Mouse (Mus musculus) mesoderm, embryonic 11.5 days (tissue): ENCODE results near the gene Atf6b.

Source experiments
- DNase-seq: peaks from one replicate; pipeline ENCODE4 v3.0.0-alpha.2; 2012; ENCODE audit warnings: low read depth, low spot score

Atf6b gene

GRCm38 (mm10) chr17:34648141-34648890 is 1.4 kb downstream of the Atf6b start:
- DNase-seq: no peak

DNA sequence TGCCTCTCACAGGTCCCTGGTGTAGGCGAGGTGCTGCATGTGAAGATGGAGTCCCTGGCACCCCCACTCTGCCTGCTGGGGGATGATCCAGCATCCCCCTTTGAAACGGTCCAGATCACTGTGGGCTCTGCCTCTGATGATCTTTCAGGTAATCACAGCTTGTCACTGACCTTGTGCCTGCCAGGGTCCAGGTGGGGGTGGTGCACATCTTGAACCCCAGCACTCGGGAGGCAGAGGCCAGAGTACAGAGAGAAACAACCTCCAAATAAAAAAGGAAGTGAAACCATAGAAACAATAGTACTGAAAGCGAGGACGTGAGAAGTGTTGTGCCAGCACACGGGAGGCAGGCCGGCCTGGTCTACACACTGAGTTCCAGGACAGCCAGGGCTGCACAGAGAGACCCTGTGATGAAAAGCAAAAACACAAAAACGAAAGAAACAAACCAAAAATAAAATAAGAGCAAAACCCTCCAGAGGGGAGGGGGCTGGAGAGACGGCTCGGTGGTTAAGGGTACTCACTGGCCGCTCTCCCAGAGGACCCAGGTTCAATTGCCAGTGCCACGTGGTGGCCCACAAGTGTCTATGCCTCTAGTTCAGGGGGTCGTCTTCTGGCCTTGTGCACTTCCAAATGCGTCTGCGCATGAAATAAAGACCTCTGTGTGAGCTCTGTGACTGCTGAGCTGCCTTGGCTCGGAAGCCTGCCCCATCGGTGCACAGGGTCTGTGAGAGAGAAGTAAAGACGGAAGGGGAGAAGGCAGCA is 2.3 kb downstream of the Atf6b start:
- DNase-seq: no peak

- DNase-seq: no peak
Measured at GRCm38 (mm10) chr17:34650781-34651180, 3.8 kb downstream of the Atf6b start.

DNA sequence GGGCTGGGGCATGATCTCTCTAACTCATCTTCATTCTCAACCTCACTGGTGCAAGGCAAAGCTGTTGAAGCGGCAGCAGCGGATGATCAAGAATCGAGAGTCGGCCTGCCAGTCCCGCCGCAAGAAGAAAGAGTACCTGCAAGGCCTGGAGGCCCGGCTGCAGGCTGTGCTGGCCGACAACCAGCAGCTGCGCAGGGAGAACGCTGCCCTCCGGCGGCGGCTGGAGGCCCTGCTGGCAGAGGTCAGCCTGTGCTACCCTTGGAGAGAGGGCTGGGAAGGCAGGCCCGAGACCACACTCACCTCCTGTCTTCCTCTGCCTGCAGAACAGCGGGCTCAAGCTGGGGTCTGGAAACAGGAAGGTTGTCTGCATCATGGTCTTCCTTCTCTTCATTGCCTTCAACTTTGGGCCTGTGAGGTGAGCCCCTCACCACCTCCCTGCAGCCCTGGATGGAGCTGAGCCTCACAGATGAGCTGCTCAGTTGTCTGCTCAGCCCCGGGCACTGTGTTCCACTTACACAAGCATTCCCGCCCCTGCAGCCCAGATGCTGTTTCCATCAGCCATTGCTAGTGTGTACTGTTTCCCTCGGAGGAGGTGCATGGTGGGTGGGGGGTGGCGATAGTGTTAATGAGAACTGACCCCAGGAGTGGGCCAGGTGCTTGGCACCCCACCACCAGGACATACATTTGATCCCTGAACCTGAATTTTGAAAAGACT is 4.7 kb downstream of the Atf6b start:
- DNase-seq: no peak

DNA sequence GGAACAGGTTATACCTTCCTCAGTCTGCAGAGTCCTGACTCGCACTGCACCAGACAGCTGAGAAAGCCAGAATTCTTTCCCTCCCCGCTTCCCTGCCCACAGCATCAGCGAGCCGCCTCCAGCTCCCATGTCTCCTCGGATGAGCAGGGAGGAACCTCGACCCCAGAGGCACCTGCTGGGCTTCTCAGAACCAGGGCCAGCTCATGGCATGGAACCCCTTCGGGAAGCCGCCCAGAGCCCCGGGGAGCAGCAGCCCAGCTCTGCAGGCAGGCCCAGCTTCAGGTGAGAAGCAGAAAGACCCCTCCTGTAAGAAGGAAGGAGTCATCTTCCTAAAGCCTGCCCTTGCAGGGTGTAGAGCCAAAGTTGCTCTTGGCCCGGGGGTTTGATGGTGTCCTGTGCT is 5.6 kb downstream of the Atf6b start:
- no peak for DNase-seq

DNA sequence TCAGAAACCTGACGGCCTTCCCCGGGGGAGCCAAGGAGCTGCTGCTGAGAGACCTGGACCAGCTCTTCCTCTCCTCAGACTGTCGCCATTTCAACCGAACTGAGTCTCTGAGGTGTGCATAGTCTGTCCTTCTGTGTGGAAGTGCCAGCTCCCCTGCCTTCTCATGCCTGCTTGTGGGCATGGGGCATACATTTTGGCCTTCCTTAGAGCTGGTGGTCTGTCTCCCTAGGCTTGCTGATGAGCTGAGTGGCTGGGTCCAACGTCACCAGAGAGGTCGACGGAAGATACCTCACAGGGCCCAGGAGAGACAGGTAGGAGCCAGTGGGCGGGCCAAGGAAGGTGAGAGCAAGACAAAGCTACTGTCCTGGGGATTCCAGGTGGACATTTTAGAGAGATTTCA is 6.0 kb downstream of the Atf6b start:
- DNase-seq: no peak

DNA sequence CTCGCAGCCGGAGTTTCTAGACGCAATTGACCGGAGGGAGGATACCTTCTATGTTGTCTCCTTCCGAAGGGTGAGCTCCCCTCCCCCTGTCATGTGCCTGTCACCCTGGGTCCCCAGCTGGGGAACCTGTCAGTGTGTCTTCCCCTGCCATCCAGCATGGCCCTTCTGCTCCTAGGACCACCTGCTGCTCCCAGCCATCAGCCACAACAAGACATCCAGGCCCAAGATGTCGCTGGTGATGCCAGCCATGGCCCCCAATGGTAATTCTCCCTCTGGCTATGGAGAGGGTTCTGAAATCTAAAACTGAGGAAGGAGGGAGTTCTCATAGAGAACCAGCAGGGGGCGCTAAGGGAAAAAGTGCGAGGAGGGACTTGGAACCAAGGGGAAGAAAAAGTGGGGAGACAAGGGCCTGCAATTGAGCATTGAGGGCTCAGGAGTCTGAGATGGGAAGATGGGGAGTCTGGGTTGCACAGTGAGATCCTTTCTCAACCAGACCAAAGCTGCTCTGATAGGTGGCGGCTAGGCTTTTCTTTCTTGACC is 6.9 kb downstream of the Atf6b start:
- DNase-seq: peak; percentile 67

- no peak for DNase-seq
Measured at GRCm38 (mm10) chr17:34654392-34654791, 7.4 kb downstream of the Atf6b start.

GRCm38 (mm10) chr17:34655160-34655559 is 8.2 kb downstream of the Atf6b start:
- DNase-seq: no peak

- no peak for DNase-seq
Measured at GRCm38 (mm10) chr17:34655581-34655991, 8.6 kb downstream of the Atf6b start.

GRCm38 (mm10) chr17:34656666-34657065 is 9.7 kb downstream of the Atf6b start:
- DNase-seq: no peak

- no peak for DNase-seq
Measured at GRCm38 (mm10) chr17:34657271-34657670, 10.3 kb downstream of the Atf6b start.

DNA sequence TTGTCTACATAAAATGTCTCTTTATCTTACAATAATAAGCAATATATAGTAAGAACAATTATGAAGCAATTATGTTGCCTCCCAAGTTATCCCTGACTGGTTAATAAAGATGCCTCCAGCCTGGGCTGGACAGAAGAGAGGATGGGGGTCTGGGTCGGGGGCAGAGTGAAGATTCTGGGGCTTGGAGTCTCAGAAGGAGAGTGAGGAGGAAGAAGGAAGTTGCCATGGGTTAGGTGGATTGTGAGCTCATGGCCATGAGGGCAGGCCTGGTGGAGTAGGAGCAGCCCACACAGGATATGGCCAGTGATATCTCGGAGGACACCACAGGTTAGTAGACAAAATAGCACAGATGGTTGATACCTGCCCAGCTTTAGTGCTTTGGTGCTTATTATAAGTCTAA is 11.2 kb downstream of the Atf6b start:
- DNase-seq: no peak

DNA sequence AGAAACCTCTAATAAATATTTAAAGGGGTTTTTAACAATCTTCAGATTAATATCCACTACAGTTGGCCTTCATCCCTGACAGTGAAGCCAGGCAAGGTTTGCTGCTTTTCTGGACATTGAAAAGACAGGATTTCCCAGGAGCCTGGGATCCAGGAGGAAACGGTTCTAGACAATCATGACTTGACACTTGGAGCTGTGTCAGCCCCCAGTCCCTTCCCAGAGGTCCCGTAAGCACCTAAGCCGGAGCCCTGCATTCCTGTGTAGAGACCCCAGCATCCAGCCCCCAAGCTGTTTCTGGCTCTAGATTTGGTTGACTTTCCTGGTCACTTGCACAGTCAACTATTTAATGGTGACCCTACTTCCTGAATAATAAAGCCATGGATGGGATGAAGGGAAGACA is 11.6 kb downstream of the Atf6b start:
- DNase-seq: no peak

GRCm38 (mm10) chr17:34659181-34659896 is 12.4 kb downstream of the Atf6b start:
- no peak for DNase-seq

- DNase-seq: no peak
Measured at GRCm38 (mm10) chr17:34659897-34660214, 12.9 kb downstream of the Atf6b start.

DNA sequence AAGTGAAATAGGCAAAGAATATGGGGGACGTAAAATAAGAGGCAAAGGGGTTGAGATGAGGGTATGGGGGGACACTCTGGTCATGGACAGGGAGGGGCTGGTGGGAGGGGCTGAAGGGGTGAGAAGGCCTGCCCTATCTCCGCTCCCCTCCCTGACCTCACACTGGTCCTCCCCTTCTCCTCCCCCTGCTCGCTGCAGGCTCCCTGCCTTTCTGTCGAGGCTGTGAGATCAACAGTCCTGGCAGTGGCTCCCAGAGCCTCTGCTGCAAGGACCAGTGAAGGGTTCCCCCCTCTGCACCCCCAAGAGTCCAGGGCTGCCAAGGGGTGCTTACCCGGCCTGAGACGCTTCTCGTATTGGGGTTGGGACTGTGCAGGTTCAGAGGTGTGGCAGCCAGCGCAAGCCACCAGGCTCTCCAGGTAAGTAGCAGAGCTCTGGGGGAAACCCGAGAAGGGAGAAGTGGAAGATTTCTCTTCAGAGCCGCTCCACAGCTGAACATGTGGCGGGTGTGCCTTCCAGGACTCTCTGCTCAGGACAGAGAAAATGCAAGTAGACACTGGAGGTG is 13.4 kb downstream of the Atf6b start:
- DNase-seq: no peak

DNA sequence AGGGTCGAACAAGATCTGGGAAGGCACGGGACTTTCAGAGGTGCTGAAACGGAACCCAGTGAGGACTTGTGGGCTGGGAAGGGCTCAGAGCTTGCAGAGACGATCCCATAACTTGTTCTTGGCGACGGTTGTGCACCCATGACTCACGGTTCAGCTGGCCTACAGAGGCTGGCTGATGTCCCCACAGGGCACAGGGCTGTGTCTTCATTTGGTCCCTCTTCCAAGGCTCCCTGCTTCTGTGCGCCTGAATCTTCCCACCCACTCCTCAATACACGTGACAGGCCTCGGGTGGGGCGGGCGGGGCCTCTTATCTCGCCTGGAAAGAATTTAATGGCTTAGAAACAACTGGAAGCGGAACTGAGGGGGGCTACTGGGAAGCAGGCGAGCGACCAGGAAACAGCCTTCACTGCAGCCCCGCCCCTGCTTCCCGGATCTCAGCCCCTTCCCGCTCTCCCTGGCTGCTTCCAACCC is 14.2 kb downstream of the Atf6b start:
- no peak for DNase-seq

DNA sequence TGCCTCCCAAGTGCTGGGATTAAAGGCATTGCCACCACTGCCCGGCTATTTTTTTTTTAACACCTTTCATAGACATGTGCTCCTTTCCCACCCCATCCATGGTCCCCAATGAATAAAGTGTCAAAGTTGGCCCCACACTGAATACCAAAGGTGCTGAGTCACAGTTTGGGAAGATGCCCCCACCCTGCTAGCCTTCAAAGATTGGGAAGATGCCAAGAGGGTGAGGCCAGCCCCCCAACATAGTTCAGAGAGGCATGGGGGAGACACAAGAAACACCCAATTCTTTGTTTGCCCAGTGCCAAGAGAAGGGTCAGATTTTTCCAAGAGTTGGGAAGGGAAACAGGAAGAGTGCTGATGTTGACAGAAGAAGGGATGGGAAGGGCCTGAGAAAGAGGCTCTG is 15.5 kb downstream of the Atf6b start:
- no peak for DNase-seq

DNA sequence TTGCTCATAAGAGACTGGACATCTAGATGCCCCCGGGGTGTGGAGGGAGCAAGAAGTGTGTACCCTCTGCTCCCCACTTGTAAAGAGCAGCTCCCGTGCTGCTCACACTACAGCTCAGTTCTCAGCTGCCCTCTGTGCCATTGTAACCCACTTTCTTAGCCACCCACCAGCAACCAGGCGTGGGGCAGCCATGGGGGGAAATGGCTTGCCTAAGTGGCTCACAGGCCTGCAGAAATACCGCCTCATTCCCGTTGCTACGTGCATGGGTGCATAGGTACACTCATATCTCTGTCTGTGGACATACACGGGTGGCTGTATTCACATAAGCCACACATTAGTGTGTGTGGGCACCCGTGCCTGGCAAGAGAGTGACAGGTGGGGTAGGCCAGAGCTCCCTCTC is 16.0 kb downstream of the Atf6b start:
- DNase-seq: no peak

DNA sequence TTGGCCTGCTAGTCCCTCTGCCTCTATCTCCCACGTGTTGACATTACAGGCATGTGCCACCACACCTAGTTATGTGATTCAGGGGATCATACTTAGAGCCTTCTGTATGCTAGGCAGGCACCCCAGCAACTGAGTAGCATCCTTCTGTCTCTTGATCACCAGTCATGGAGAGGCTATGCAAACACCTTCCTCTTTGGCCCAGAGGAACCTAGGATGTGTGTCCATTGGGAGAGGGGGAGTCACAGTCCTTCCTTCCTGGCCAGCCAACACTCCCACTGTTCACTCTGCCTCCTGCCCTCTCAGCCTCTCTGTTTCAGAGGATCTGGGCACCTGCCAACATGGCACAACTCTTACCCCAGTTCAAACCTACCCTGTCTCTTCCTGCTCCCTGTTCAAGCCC is 16.6 kb downstream of the Atf6b start:
- DNase-seq: no peak
